Mouse (Mus musculus): ENCODE data around the gene Nrtn.

The Nrtn gene

DNA sequence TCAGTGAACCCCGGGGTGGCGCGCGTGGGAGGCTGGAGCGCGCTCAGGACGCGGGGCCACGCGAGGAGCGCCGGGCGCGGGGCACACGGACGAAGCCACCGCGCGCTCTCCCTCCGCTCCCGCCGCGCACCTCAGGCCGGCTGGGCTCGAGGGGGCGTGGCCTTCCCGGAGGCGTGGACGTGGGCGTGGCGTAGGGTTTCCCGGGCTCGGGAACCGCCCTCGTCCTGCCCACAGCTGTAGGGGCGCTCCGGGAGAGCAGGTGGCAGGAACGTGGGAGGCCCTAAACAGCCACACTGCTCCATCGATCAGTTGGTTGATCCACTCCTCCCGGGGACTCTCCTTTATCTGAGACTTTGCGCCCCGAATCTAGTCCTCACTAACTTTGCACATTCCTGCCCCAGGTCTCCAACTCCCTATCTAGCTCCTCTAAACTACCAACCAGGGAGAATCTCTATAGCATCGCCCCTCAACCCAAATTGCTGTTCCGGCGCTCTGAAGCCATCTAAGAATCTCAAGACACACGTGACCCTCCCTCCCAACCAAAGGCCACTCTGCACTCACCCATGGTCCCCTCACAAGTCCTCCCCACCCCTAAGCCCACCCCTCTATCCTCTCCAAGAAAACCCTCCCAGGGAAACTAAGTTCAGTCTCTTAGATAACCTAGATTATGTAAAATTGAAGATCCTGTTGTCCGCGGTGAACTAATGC, at the start of gene Nrtn:
TSS of gene Nrtn (minus strand) at position 115 of the 708 bp plus-strand sequence.
- DNase-seq (ENCODE audit: low spot score) = peak; percentile 93

DNA sequence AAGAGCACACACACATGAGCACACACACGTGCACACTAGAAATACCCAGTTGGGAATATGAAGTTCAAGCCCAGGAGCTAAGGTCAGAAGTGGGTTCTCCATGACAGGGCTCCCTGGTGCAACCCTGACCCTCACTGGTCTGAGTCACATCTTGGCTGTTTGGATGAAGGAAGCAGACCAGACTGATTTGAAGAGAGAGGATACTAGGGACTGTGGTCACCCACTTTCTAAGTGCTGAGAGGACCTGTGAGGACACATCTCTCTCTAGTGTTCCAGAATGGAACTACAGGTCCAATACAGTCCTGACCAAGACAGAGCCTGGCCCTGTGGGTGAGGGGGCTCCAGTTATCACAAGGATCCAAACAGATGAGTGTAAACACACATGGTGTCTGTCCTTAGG, 48.5 kb upstream of the Nrtn start:
- no peak for DNase-seq (ENCODE audit: low spot score)

DNA sequence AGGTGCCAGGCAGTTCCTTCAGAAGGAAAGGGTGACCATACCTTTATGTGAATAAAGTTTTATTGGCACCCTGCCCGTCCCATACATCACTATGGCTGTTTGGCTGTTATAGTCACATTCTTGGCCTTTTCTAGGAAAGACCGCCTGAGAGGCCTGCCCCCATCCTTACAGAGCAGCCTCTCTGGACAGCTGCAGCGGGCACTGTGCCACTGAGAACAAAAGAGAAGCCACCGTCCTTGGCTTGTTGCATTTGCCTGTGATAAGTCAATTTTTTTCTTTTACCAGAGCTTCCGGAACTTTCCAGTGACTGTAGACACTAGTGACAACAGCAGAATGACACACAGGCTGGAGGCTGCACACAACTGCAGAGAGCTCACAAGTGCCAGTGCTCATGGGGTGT, 47.6 kb upstream of the Nrtn start:
- peak; percentile 49 for DNase-seq (ENCODE audit: low spot score)

DNA sequence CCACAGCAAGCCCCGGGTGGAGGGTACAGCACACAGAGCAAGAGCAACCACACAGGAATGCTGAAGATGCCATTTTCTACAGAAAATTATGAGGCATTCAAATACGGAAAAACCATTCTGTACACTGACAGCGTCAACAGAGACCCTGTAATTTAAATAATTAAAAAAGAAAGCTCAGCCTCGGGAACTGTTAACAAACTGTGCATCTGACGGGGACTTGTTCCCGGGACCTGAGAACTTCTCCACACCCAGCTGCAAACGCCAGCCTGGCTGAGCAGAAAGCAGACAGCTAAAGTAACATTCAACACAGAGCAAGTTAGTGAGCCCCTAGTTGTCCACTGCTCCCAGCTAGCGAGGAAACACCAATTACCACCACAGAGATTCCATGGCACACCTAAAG, 44.7 kb upstream of the Nrtn start:
- no peak for DNase-seq (ENCODE audit: low spot score)

DNA sequence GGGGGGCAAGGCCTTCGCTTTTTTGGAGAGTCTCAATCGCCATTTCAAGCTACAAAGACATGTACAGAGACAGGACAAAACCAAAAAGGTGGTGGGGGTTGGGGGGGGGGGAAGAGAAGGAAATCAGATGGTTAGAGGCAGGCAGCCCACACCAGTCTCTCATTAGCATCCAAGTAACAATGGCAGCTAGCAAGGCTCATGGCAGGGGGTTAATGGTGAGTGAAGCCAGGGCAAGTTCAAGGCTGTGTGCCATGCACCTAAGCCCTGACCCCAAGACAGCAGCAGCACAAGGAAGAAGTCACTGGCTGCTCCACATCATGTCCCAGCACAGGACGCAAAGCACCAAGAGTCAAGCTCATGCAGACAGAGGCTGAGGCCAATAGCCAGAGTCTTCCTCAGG, 41.9 kb upstream of the Nrtn start:
- no peak for DNase-seq (ENCODE audit: low spot score)

DNA sequence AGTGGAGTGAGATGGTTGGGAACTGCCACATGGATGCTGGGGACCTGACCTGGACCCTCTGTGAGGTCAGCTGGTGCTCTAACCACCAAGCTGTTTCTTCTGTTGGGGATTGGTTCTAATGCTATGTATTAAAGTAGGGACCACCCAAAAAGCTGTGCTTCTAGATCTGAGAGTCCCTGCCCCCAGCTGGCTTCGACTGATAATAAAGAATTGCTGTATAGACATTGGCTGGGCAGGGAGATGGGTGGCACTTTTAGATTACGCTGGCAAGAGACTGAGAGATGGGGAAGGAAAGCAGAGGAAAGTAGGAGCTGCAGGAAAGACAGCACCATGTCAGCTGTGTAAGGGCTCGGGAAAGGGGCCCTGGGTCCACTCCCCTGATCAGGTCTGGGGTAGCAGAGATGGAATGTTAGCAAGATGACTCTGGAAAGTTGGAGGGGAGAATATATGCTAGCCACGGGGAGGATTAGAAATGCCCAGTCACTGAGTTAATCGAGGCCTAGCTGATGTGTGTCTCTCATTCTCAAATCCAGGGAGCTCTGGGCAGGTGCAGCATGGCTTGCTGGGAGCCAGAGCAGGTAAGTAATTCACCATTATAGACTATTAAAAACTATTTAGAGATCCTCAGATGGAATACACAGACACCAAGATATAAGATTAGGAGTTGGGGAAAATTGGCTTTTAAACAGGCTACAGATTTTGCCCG, 36.4 kb upstream of the Nrtn start:
- DNase-seq (ENCODE audit: low spot score) = no peak

DNA sequence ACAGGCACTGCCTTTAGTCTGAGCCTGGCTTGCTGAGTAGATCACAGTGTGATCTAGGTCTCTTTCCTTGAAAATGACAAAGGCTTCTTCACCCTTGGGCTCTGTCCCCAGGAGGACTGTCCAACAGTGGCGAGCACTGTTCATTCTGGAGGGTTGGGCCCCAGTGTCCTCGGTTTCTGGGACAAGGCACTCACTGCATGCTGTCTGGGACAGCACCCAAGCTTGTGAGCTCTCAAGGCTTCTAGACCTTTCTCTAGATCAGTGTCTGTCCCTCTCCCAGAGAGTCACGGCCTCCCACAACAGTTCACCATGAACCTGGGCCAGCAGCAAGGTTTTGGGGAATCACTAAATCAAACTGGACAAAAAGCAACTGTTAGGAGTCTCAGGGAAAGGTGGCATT, 35.3 kb upstream of the Nrtn start:
- no peak for DNase-seq (ENCODE audit: low spot score)

DNA sequence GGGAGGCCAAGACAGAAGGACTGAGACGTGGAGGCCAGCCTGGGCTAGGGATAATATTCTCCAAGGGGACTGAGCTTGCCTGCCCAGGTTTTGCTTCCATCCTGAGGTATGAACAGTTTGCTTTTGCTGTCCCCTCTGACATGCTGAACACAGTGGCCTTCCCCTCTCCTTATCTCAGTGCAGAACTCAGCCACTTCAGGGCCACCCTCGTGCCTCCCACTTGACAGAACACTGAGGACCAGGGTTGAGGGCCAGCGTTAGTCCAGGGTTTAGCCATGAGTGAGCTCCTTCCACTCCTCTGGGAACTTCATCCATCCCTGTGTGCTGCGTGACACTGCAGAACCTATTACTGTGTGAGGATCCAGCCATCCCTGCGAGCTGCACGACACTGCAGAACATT, 32.0 kb upstream of the Nrtn start:
- DNase-seq (ENCODE audit: low spot score) = no peak

DNA sequence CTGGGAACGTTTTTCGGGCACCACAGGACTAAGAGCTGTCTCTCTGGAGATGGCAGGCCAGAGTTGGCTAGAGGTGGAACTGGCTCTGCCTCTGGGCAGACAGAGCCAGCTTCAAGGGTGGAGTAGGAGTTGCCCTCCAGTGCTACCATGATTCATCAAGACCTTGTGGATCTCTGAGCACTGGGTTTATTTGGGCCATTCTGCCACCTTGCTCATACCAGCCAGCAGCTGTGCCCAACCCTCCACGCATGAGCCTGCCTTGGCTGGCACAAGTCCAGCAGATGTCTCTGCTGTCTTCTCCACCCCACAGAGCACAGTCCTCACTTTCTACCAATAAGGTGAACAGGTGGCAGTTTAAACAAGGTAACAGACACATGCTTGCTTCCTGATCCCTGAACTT, 31.6 kb upstream of the Nrtn start:
- DNase-seq (ENCODE audit: low spot score) = no peak

DNA sequence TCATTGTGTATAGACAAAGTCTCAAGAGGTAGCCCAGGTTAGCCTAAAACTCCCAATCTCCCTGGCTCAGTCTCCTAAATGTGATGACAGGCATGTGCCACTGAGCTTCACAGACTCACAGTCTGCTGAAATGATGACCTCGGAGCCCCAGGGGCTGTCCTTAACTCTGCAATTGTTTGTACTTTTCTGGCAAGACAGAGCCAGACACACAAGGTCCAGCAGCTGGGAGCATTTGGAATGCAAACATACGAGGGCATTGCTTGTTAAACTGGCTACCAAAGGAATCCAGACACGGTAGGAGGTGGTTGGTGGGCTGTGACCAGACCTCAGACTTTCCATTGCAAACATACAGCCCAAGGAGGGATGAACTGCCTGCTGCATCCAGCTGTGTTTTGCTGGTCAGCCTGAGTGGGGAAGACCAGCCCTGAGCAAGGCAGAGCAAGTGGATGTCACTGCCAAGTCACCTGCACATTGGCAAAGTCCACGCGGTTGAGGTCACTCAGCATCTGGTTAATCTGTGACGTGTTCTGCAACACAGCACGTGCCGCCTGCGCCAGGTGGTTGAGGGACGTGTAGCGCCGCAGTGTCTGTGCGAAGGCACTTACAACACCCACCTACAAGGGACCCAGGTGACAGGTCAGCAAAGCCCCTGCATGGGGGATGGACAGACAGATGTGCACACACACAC, 23.1 kb upstream of the Nrtn start:
- no peak for DNase-seq (ENCODE audit: low spot score)

DNA sequence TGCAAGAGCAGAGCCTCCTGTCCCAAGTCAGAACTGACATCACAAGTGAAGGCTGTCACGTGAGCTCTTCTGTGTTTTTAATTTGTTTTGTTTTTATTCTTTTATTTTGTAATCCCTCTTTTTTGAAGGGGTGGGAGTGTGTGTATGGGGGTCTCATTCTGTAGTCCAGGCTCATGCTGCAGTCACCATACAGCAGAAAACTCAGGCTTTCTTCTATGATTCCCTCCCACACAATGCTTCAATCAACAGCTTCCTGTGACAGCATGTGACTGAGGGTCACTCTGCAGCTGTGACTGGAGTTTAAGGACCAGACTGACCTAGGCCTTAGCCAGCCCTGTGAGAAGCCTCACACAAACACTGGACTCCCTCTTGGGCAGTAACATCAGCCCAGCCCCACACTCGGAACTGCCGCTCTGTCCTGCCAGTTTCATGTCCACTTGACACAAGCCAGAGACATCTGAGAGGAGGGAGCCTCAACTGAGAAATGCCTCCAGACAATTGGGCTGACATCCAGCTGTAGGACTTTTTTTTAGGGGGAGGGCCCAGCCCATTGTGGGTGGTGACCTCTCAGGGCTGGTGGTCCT, 21.5 kb upstream of the Nrtn start:
- DNase-seq (ENCODE audit: low spot score) = no peak

DNA sequence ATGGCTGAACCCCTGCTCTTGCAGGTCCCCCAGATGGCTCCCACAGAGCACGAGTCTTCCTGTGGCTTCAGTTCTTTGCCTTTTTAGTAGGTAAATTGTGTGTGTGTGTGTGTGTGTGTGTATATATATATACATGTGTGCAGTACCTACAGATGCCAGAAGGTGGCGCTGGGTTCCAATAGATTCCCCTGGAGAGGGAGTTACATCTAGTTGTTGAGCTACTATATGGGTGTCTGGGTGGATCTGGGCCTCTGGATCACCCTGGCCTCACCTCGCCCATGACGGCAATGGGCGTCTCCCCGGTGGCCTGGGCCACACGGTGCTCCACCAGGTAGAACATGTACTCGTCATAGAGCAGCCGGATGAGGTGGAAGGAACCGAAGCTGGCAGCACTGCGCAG, 20.2 kb upstream of the Nrtn start:
- no peak for DNase-seq (ENCODE audit: low spot score)

DNA sequence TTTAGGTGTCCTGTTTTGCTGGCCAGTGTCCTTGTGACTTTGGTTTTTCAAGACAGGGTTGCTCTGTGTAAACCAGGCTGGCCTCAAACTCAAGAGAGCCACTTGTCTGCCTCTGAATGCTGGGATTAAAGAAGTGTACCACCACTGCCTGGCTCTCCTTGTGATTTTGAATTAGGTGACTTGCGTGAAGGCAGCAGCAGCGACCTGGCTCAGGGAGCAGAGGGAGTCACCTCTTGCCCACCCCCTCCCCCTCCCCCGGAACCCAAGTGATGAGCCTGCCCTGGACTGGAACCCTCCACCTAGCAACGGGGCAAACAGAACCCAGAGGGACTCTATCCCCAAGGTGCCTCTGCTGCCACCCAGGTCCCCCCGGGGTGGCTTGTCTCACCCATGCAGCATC, 12.6 kb upstream of the Nrtn start, which contains the start of gene Prr22:
TSS of gene Prr22 (plus strand) at position 301 of the 400 bp plus-strand sequence.
- no peak for DNase-seq (ENCODE audit: low spot score)

DNA sequence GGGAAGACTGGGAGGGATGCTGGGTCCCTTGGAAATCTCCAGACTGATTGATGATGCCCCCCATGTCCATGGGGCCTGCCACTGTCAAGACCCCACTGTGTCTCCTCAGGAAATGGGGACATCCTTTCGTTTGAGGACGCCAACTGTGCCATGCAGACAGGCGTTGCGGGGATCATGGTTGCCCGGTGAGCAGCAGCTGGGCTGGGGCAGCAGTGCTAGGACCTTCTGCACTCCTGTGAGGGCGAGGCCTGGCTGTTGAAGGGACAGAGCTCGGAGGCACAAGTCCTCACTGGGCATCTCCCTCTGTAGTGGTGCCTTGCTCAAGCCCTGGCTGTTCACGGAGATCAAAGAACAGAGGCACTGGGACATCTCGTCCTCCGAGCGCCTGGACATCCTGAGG, 11.6 kb upstream of the Nrtn start:
- DNase-seq (ENCODE audit: low spot score) = no peak

DNA sequence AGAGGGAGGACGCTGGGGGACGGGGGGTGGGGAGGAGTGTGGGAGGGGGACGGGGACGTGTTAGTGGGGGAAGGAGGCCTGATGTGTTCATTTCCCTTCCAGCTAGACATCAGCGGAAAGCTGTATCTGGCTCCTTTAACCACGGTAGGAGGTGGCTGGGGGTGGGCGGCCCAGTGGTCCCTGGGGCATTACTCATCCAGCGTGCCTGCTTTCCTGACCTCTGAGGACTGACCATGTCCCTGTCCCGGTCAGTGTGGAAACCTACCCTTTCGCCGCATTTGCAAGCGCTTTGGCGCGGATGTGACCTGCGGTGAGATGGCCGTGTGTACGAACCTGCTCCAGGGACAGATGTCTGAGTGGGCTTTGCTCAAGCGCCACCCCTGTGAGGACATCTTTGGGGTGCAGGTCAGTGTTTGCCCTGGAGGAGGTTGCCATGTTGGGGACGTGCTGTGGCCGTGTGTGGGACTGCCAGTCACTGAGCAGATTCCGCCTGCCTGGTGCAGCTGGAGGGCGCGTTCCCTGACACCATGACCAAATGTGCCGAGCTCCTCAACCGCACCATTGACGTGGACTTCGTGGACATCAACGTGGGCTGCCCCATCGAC, 10.3 kb upstream of the Nrtn start:
- DNase-seq (ENCODE audit: low spot score) = no peak

DNA sequence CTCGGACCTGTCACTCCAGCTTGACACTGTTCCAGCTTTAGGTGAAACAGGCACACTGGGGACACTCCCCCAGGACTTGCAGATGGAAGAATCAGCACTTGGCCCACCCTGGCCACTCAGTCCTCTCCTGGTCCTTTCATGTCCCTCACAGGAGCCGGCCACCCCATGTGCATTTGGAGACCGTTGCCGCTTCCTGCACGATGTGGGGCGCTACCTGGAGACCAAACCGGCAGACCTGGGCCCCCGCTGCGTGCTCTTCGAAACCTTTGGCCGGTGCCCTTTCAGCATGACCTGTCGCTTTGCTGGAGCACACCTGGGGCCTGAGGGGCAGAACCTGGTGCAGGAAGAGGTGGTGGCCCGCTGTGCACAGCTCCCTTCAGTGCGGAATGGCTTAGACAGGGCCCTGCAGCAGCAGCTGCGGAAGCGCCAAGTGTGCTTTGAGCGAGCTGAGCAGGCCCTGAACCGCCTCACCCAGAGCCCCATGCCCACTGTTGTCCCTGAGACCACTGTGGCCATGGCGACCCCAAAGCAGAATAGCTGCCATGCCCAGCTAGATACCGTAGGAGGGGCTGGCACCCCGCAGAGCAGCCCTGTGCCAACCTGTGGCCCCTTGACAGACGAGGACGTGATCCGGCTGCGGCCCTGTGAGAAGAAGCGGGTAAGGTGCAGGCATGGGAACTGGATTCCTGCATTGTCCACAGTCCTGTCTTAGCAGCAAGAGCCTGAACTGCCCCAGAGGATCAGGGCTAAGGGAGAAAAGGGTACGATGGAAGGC, 9.5 kb upstream of the Nrtn start:
- DNase-seq (ENCODE audit: low spot score) = no peak

DNA sequence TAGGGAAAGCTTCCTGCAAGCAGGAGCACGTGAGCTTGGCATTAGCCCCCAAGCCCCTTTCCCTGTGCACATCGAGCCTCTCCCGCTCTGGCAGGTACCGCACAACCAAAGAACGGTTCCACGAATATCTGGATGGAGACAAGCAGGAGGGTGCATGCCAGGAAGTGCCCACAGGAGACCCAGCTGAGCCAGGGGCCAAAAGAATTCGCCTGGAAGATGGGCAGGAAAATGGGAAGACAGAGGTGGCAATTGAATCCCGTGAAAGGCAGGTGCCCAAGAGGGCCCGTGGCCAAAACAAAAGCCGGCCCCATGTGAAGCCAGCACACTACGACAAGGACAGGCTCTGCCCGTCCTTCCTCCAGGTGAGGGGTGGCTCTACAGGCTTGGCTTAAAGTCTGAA, 8.1 kb upstream of the Nrtn start:
- no peak for DNase-seq (ENCODE audit: low spot score)

DNA sequence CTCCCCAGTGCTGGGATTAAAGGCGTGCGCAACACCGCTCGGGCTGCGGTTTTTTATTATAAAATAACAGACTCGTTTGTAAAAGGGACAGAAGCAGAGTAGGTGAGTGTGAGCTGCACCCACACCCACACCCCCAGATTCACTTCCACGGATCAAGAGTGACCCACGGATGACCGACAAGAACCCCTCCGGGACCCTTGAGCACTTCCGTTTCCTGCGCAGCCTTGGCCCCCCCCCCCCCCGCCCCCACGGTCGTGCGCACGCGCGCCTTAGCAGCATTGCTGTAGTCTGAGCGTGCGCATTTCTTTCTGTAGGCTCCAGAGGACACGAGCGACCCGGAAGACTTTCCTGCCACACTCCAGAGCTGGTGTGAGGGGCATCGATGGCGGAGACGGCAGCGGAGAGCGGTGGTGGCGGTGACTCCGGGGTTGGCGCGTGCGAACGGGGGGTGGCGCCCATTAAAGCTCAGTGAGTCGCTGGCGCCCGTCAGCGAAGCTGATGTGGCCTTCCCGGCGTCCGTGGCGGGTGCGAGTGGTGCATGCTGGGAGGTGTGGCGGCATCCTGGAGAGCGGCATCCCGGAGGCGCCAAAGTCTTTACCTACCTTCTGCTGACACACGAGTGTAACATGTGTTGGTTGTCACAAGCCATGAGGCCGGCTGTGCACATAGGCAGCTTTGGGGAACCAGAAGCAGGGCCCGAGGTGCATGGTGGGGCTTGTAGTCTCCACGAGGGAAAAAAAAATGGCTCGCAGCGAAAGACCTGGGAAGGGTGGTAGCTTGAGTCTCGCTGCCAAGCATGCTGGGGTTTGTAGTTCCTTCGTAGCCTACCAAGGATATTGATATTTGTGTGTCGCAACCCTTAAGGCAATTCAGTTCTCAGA, 7.4 kb upstream of the Nrtn start, which contains the start of gene Dus3l:
TSS of gene Dus3l (plus strand) at position 284 of the 881 bp plus-strand sequence.
- peak; percentile 85 for DNase-seq (ENCODE audit: low spot score)

DNA sequence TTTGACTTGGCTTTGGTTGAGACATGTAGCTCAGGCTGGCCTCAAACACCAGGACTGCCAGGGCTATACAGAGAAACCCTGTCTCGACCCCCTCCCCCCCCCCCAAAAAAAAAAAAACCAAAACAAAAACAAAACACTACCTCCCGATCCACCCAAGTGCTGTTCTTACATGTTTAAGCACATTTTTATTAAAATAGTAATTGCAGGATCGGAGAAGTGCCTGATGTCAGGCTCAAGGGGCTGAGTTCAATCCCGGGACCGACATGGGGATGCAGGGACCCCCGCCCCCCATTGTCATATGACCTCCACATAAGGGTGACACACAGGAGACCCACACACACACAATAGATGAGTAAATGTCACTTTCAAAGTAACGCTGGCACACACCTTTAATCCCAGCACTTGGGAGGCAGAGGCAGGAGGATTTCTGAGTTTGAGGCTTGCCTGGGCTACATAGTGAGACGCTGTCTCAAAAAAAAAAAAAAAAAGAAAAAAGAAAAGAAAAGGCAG, 6.5 kb upstream of the Nrtn start:
- DNase-seq (ENCODE audit: low spot score) = no peak
